Mouse (Mus musculus) forebrain, embryonic 11.5 days (tissue): ENCODE measurements around the gene St6galnac3. TPM values are rescaled to one million over a fixed set of nuclear protein-coding genes. Genes with fewer than 3 reads are reported as not detected.

Source experiments
- ATAC-seq: fragments of 200-750 bp; cut with Nextera tagmentation; replicated peaks from 2 replicates; pipeline ENCODE4 v1.8.0; 2017; ENCODE audit warnings: moderate TSS enrichment; ENCODE audit not compliant: low FRiP score
- DNase-seq: peaks from one replicate; pipeline ENCODE4 v3.0.0-alpha.2; 2017; ENCODE audit warnings: low spot score
- H3K27ac ChIP-seq: fragments of 300-500 bp; sonication (generic); 2 replicates; pipeline ENCODE4 v1.5.1; 2014; ENCODE audit warnings: low read depth, low read length
- H3K27me3 ChIP-seq: fragments of 300-500 bp; sonication (generic); 2 replicates; pipeline ENCODE4 v1.6.1; 2014; ENCODE audit warnings: mild to moderate bottlenecking, low read length, mixed read lengths; ENCODE audit not compliant: control insufficient read depth, insufficient read depth
- H3K36me3 ChIP-seq: fragments of 300-500 bp; sonication (generic); 2 replicates; pipeline ENCODE4 v1.6.1; 2014; ENCODE audit warnings: mild to moderate bottlenecking, low read length, moderate library complexity, mixed read lengths; ENCODE audit not compliant: control insufficient read depth, insufficient read depth
- H3K4me1 ChIP-seq: fragments of 300-500 bp; sonication (generic); replicated peaks from 2 replicates; pipeline ENCODE4 v1.6.1; 2014; ENCODE audit warnings: low read length, mixed read lengths; ENCODE audit not compliant: control insufficient read depth, insufficient read depth
- H3K4me2 ChIP-seq: fragments of 300-500 bp; sonication (generic); 2 replicates; pipeline ENCODE4 v1.6.1; 2014; ENCODE audit warnings: low read depth, mild to moderate bottlenecking, low read length, moderate library complexity, mixed read lengths; ENCODE audit not compliant: severe bottlenecking
- H3K4me3 ChIP-seq: fragments of 300-500 bp; sonication (generic); 2 replicates; pipeline ENCODE4 v1.5.1; 2014; ENCODE audit warnings: low read depth, low read length
- H3K9ac ChIP-seq: fragments of 300-500 bp; sonication (generic); 2 replicates; pipeline ENCODE4 v1.6.1; 2014; ENCODE audit warnings: low read length
- H3K9me3 ChIP-seq: fragments of 300-500 bp; sonication (generic); 2 replicates; pipeline ENCODE4 v1.6.1; 2016; ENCODE audit warnings: low read length, mixed read lengths; ENCODE audit not compliant: control insufficient read depth
- WGBS: fragments of 180-500 bp; shearing (Covaris S2); extraction: QIAGEN DNeasy Blood & Tissue Kit; methylation state at CpG from one replicate; pipeline ENCODE4 v1.1.7; 2014; 5-methylcytosine and 5-hydroxymethylcytosine counted together
- polyA plus RNA-seq: library from polyadenylated mRNA; unstranded; fragments of >200 nt; fragmentation: Nextera tagmentation; extraction: Ambion mirVana; gene quantifications from 2 replicates; pipeline ENCODE4 v1.2.1, GENCODE M21; 2014

St6galnac3 gene
- polyA plus RNA-seq, 1 experiment from 2014 or later: 38.0 TPM

- Histone ChIP-seq H3K9me3 (no peaks in the 10 kb centered on the region), H3K36me3 (no peaks in the 10 kb centered on the region), H3K9ac (no peak overlapping the region), H3K4me1 (peaks cover 8% of the 10 kb centered on the region; the same call in 1 of the 2 replicates), H3K27me3 (no peaks in the 10 kb centered on the region), H3K27ac (no peak overlapping the region), H3K4me3 (no peak overlapping the region), H3K4me2 (no peak overlapping the region)
- WGBS: 87% methylated on average over 8 of the region's 8 CpGs
- no peak for ATAC-seq
- no peak for DNase-seq
Observed at GRCm38 (mm10) chr3:153674359-153674758, 50.6 kb downstream of the St6galnac3 start.

GRCm38 (mm10) chr3:153673451-153673850 is 51.5 kb downstream of the St6galnac3 start:
- H3K27me3 ChIP-seq: no peaks in the 10 kb centered on the region
- WGBS: 84% methylated on average over 12 of the region's 12 CpGs
- no peak overlapping the region for H3K4me3 ChIP-seq
- no peak overlapping the region for H3K4me2 ChIP-seq
- no peaks in the 10 kb centered on the region for H3K36me3 ChIP-seq
- no peak overlapping the region for H3K27ac ChIP-seq
- no peak overlapping the region for H3K9ac ChIP-seq
- H3K9me3 ChIP-seq: no peaks in the 10 kb centered on the region
- no peak for DNase-seq
- H3K4me1 ChIP-seq: peaks cover 8% of the 10 kb centered on the region; the same call in 1 of the 2 replicates
- ATAC-seq: no peak

- 92% methylated on average over 10 of the region's 10 CpGs for WGBS
- ATAC-seq: no peak
- H3K27me3 ChIP-seq: no peaks in the 10 kb centered on the region
Observed at GRCm38 (mm10) chr3:153670953-153671674, 53.9 kb downstream of the St6galnac3 start.

GRCm38 (mm10) chr3:153669737-153670435 is 55.1 kb downstream of the St6galnac3 start:
- Histone ChIP-seq H3K9me3 (no peaks in the 10 kb centered on the region), H3K4me2 (no peak overlapping the region), H3K4me3 (no peak overlapping the region), H3K27me3 (no peaks in the 10 kb centered on the region), H3K27ac (no peak overlapping the region), H3K36me3 (no peaks in the 10 kb centered on the region), H3K9ac (no peak overlapping the region), H3K4me1 (no peaks in the 10 kb centered on the region; the same call in 1 of the 2 replicates)
- ATAC-seq (no peak), DNase-seq (no peak)
- WGBS: 93% methylated on average over 13 of the region's 13 CpGs

More at GRCm38 (mm10) chr3:153670953-153671674, 53.9 kb downstream of the St6galnac3 start:
- DNase-seq: no peak
- no peak overlapping the region for H3K4me2 ChIP-seq
- H3K9ac ChIP-seq: no peak overlapping the region
- H3K4me3 ChIP-seq: no peak overlapping the region
- H3K27ac ChIP-seq: no peak overlapping the region
- peaks cover 5% of the 10 kb centered on the region; the same call in 1 of the 2 replicates for H3K4me1 ChIP-seq
- no peaks in the 10 kb centered on the region for H3K9me3 ChIP-seq
- no peaks in the 10 kb centered on the region for H3K36me3 ChIP-seq

- Histone ChIP-seq H3K4me3 (no peak overlapping the region), H3K4me2 (no peak overlapping the region), H3K27ac (no peak overlapping the region), H3K4me1 (no peaks in the 10 kb centered on the region; the same call in 1 of the 2 replicates), H3K9ac (no peak overlapping the region), H3K36me3 (no peaks in the 10 kb centered on the region), H3K9me3 (no peaks in the 10 kb centered on the region), H3K27me3 (no peaks in the 10 kb centered on the region)
- WGBS: 65% methylated on average over 8 of the region's 8 CpGs
- ATAC-seq (no peak), DNase-seq (no peak)
Observed at GRCm38 (mm10) chr3:153669329-153669728, 55.6 kb downstream of the St6galnac3 start.

GRCm38 (mm10) chr3:153668447-153669290 is 56.3 kb downstream of the St6galnac3 start:
- WGBS: 69% methylated on average over 21 of the region's 21 CpGs
- Histone ChIP-seq H3K4me2 (no peak overlapping the region), H3K27me3 (no peaks in the 10 kb centered on the region), H3K9me3 (no peaks in the 10 kb centered on the region), H3K9ac (no peak overlapping the region), H3K4me1 (no peaks in the 10 kb centered on the region; the same call in 1 of the 2 replicates), H3K36me3 (no peaks in the 10 kb centered on the region), H3K27ac (no peak overlapping the region), H3K4me3 (no peak overlapping the region)
- ATAC-seq (peak; percentile 50), DNase-seq (no peak)

GRCm38 (mm10) chr3:153664696-153665095 is 60.3 kb downstream of the St6galnac3 start:
- no peak for DNase-seq
- no peaks in the 10 kb centered on the region for H3K27me3 ChIP-seq
- no peak overlapping the region for H3K4me2 ChIP-seq
- H3K9me3 ChIP-seq: no peaks in the 10 kb centered on the region
- H3K27ac ChIP-seq: no peak overlapping the region
- no peak overlapping the region for H3K9ac ChIP-seq
- no peak overlapping the region for H3K4me3 ChIP-seq
- peaks cover 3% of the 10 kb centered on the region; the same call in 1 of the 2 replicates for H3K4me1 ChIP-seq
- H3K36me3 ChIP-seq: no peaks in the 10 kb centered on the region
- 90% methylated on average over 5 of the region's 5 CpGs for WGBS
- ATAC-seq: no peak

- no peak overlapping the region for H3K9ac ChIP-seq
- no peaks in the 10 kb centered on the region for H3K9me3 ChIP-seq
- no peaks in the 10 kb centered on the region for H3K36me3 ChIP-seq
- ATAC-seq (no peak), DNase-seq (no peak)
- H3K4me3 ChIP-seq: no peak overlapping the region
- H3K4me1 ChIP-seq: peaks cover 4% of the 10 kb centered on the region; the same call in 1 of the 2 replicates
- 78% methylated on average over 10 of the region's 10 CpGs for WGBS
- H3K4me2 ChIP-seq: no peak overlapping the region
- H3K27me3 ChIP-seq: no peaks in the 10 kb centered on the region
- no peak overlapping the region for H3K27ac ChIP-seq
Observed at GRCm38 (mm10) chr3:153663841-153664427, 61.0 kb downstream of the St6galnac3 start.
